Mouse (Mus musculus) megakaryocyte, adult 5-6 weeks (primary cell): ENCODE results near the gene Dlg2. TPM values are rescaled to one million over a fixed set of nuclear protein-coding genes. Genes with fewer than 3 reads are reported as not detected.

ENCODE experiments used
- ATAC-seq: 2 replicates; pipeline ENCODE4 v1.8.0; 2016; ENCODE audit warnings: mild to moderate bottlenecking, inconsistent platforms; ENCODE audit not compliant: poor library complexity, severe bottlenecking
- total RNA-seq, 2 experiments: library from RNA; stranded (forward) in 1 of 2; stranded (reverse) in 1 of 2; fragments of 153-499, 151-499 nt in 1 of 2; fragments of 221-1000, 200-1000 nt in 1 of 2; gene quantifications; 2 replicates each; pipeline versions ENCODE4 v1.2.3 to v1.2.4; 2015 to 2017

The Dlg2 gene
- total RNA-seq, 2 experiments from 2014 or later: 0.33 TPM; not detected in 1

GRCm38 (mm10) chr7:91548796-91549195 lies 1072.3 kb downstream of the Dlg2 start:
- ATAC-seq: no peak

- no peak for ATAC-seq
Observed at GRCm38 (mm10) chr7:91557582-91557981, 1081.1 kb downstream of the Dlg2 start.

- ATAC-seq: no peak
Observed at GRCm38 (mm10) chr7:91567423-91567822, 1091.0 kb downstream of the Dlg2 start.

GRCm38 (mm10) chr7:91570969-91571368 lies 1094.5 kb downstream of the Dlg2 start:
- no peak for ATAC-seq

- ATAC-seq: no peak
Observed at GRCm38 (mm10) chr7:91572666-91573065, 1096.2 kb downstream of the Dlg2 start.

- no peak for ATAC-seq
Observed at GRCm38 (mm10) chr7:91573321-91573720, 1096.8 kb downstream of the Dlg2 start.

- ATAC-seq: no peak
Observed at GRCm38 (mm10) chr7:91576216-91576615, 1099.7 kb downstream of the Dlg2 start.

- no peak for ATAC-seq
Observed at GRCm38 (mm10) chr7:91582203-91582602, 1105.7 kb downstream of the Dlg2 start.

GRCm38 (mm10) chr7:91583566-91583965 lies 1107.1 kb downstream of the Dlg2 start:
- ATAC-seq: no peak

GRCm38 (mm10) chr7:91591261-91592170 lies 1115.0 kb downstream of the Dlg2 start:
- ATAC-seq: no peak

- peak; percentile 73 for ATAC-seq
Observed at GRCm38 (mm10) chr7:91598549-91598948, 1122.1 kb downstream of the Dlg2 start.

- ATAC-seq: no peak
Observed at GRCm38 (mm10) chr7:91601307-91601706, 1124.8 kb downstream of the Dlg2 start.

GRCm38 (mm10) chr7:91603561-91603960 lies 1127.1 kb downstream of the Dlg2 start:
- no peak for ATAC-seq

- ATAC-seq: no peak
Observed at GRCm38 (mm10) chr7:91653033-91653432, 1176.6 kb downstream of the Dlg2 start.

GRCm38 (mm10) chr7:91659498-91659897 lies 1183.0 kb downstream of the Dlg2 start:
- no peak for ATAC-seq

GRCm38 (mm10) chr7:91672236-91673017 lies 1196.0 kb downstream of the Dlg2 start:
- ATAC-seq: no peak

GRCm38 (mm10) chr7:91674401-91674800 lies 1197.9 kb downstream of the Dlg2 start:
- no peak for ATAC-seq

- ATAC-seq: no peak
Observed at GRCm38 (mm10) chr7:91677934-91678333, 1201.5 kb downstream of the Dlg2 start.

GRCm38 (mm10) chr7:91687930-91688329 lies 1211.5 kb downstream of the Dlg2 start:
- no peak for ATAC-seq

- ATAC-seq: no peak
Observed at GRCm38 (mm10) chr7:91689829-91690228, 1213.4 kb downstream of the Dlg2 start.

GRCm38 (mm10) chr7:91709853-91710252 lies 1233.4 kb downstream of the Dlg2 start:
- ATAC-seq: peak; percentile 87

GRCm38 (mm10) chr7:91711184-91711583 lies 1234.7 kb downstream of the Dlg2 start:
- 0 out of 2 replicates have a peak, but pooled peaks have one; percentile 45 for ATAC-seq
